Mouse (Mus musculus) lung, adult 2 months (tissue): Measurements from ENCODE around the gene Ccsap. TPM values are rescaled to one million over a fixed set of nuclear protein-coding genes. Genes with fewer than 3 reads are reported as not detected.
A peak's percentile ranks its signal among the peaks of the same experiment; 100 is the strongest.

Experiments used
- DNase-seq: peaks from one replicate; pipeline ENCODE4 v3.0.0; 2022
- H3K4me1 ChIP-seq: fragments of 200-500 bp; 2 replicates; pipeline ENCODE4 v1.6.1; 2011; ENCODE audit warnings: low read length; ENCODE audit not compliant: control insufficient read depth, insufficient read depth
- H3K4me3 ChIP-seq: fragments of 200-500 bp; replicated peaks from 2 replicates; pipeline ENCODE3; 2011; ENCODE audit warnings: low read depth, mild to moderate bottlenecking, control low read depth, low read length; ENCODE audit errors: extremely low read depth
- CTCF ChIP-seq: fragments of 200-500 bp; IDR thresholded peaks from 2 replicates; pipeline ENCODE4 v1.5.1; 2011; ENCODE audit warnings: mild to moderate bottlenecking, low read length, control low read depth; ENCODE audit not compliant: insufficient read depth
- POLR2A ChIP-seq: fragments of 200-500 bp; IDR thresholded peaks from 2 replicates; pipeline ENCODE4 v1.6.1; 2011; ENCODE audit warnings: low read depth, mild to moderate bottlenecking, control low read depth, low read length, borderline replicate concordance; ENCODE audit errors: extremely low read depth
- WGBS: fragments of 180-500 bp; shearing (Covaris S2); methylation state at CpG from one replicate; pipeline ENCODE4 v1.1.7; 2018; 5-methylcytosine and 5-hydroxymethylcytosine counted together
- polyA plus RNA-seq: library from polyadenylated mRNA; depleted of rRNA; stranded (reverse); fragments of >200 nt; gene quantifications from 2 replicates; pipeline ENCODE4 v1.2.3, GENCODE M21; 2012

The Ccsap gene
- polyA plus RNA-seq, 1 experiment: 0.80 TPM

DNA sequence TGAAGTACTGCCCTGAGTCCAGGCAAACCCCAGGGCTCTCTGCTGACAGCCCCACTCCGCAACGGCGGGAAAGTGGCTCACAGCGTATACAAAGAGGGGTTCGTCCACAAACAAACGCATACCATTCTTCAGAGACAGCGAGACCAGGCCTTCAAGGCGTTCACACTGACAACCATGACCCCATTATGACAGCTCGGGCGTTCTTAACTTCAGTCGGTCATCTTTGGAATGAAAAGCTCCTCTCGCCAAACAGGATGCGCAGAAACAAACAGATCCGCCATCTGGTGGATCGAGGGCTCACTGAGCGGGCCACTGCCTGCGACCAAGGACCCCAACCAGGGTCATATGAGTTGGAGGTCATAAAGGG lies 1.5 kb downstream of the Ccsap start:
- peak overlapping the region; percentile 69 for H3K4me3 ChIP-seq
- TF ChIP-seq POLR2A (no peak), CTCF (no peak)
- WGBS: 2% methylated on average over 17 of the region's 17 CpGs
- DNase-seq: no peak
- no peaks in the 10 kb centered on the region for H3K4me1 ChIP-seq

DNA sequence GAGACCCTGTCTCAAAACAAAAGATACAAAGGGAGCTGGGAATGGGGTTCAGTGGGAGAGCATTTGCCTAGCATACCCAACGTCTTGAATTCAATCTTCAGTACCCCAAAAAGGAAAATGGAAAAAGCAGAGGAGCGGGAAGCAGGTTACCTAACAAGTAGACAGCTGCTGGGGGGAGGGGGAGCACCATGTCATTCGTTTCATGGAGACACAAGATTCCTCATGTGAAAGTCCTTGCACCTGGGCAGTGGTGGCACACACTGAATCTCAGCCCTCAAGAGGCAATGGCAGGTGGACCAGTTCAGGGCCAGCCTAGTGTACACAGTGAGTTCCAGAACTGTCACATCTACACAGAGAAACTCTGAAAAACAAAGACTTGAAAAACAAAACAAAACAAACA lies 2.6 kb downstream of the Ccsap start:
- no peak for TF ChIP-seq POLR2A
- no peaks in the 10 kb centered on the region for H3K4me1 ChIP-seq
- 82% methylated on average over 3 of the region's 3 CpGs for WGBS

DNA sequence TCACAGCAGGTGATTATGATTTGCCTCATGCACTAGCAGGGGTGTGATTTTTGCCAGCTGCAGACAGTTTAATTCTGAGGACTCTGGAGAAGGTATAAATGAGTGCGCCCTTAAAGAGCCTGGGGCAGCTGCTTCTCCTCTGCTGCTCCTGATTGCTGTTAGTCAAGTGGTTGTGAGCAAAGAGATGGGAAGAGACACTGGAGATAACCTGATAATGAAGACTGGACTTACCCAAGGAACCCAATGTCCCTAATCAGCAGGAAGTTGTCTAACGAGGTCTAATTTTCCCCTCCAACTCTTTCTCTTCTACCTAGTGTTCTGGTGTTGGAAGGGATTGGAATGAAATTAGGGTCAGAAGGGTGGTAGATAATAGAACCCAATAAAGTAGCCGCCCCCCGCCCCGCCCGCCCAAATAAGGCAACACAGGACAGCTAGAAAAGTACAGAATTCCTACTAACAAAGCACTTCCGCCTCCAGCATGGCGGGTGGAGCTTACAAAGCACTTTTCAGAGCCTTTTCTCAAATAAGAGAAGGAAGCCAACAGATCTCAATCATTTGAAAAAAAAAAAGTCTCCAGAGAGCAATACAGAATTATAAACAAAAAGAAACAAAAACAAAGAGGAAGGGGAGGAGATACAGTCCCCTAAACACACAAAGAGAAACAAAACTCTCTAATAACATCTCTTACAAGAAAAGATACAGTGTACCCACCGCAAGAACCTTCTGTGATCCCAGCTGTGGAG lies 5.1 kb downstream of the Ccsap start:
- no peak for DNase-seq
- H3K4me3 ChIP-seq: no peak overlapping the region
- H3K4me1 ChIP-seq: no peaks in the 10 kb centered on the region
- 76% methylated on average over 9 of the region's 9 CpGs for WGBS
- TF ChIP-seq POLR2A: no peak
- no peak for TF ChIP-seq CTCF

More for the DNA sequence above, 2.6 kb downstream of the Ccsap start:
- no peak for DNase-seq
- H3K4me3 ChIP-seq: no peak overlapping the region

DNA sequence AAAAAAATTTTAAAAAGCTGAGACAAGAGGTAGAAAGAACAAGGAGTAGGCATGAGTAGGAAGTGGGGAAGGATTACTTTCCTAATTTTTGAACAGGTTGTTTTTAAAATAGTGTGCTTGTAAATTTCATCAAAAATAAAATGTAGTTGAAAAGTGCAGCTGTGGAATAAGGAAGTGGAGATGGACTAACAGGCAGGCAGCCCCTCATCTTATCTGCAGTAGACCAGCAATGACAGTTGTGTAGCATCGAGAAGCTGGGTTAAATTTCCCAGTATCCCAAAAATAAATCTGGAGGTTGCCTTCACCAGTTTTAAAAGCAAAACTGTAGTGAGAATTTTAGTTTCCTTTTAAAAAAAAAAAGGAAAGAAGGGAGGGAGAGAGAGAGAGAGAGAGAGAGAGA lies 5.8 kb downstream of the Ccsap start:
- TF ChIP-seq CTCF (no peak), POLR2A (no peak)
- Histone ChIP-seq H3K4me3 (no peak overlapping the region), H3K4me1 (no peaks in the 10 kb centered on the region)
- DNase-seq: no peak
- WGBS: 72% methylated on average over 1 of the region's 1 CpGs

- TF ChIP-seq CTCF (no peak), POLR2A (no peak)
- H3K4me1 ChIP-seq: no peaks in the 10 kb centered on the region
- H3K4me3 ChIP-seq: no peak overlapping the region
- DNase-seq: no peak
- 70% methylated on average over 5 of the region's 5 CpGs for WGBS
These were observed 8.4 kb downstream of the Ccsap start for GRCm38 (mm10) chr8:123851590-123851989.

DNA sequence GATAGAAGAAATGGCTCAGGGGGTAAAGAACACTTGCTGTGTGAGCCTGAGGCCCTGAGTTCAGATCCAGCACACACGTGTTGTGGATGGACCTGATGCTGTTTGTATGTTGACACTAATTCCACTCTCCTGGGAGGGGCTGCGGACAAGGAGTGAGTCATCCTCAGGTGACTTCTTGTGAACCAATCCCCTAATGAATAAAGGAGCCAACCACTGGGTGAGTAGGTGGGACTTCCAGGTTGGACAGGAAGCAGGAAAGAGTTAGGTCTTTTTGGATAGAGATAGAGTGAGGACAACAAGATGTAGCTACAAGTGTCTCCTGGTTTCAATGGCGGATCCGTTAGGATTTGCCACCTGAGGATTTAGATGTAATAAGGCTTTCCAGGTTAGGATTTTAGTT lies 10.7 kb downstream of the Ccsap start:
- no peak for TF ChIP-seq CTCF
- TF ChIP-seq POLR2A: no peak
- WGBS: 80% methylated on average over 4 of the region's 4 CpGs
- Histone ChIP-seq H3K4me1 (no peaks in the 10 kb centered on the region), H3K4me3 (no peak overlapping the region)
- no peak for DNase-seq

GRCm38 (mm10) chr8:123847546-123847945 lies 12.5 kb downstream of the Ccsap start:
- 56% methylated on average over 3 of the region's 3 CpGs for WGBS

GRCm38 (mm10) chr8:123846509-123846908 lies 13.5 kb downstream of the Ccsap start:
- no peak for DNase-seq
- Histone ChIP-seq H3K4me3 (no peak overlapping the region), H3K4me1 (no peaks in the 10 kb centered on the region)
- TF ChIP-seq CTCF (no peak), POLR2A (no peak)
- 83% methylated on average over 12 of the region's 12 CpGs for WGBS

More at GRCm38 (mm10) chr8:123847546-123847945, 12.5 kb downstream of the Ccsap start:
- Histone ChIP-seq H3K4me1 (no peaks in the 10 kb centered on the region), H3K4me3 (no peak overlapping the region)
- TF ChIP-seq CTCF: no peak
- TF ChIP-seq POLR2A: no peak
- no peak for DNase-seq

DNA sequence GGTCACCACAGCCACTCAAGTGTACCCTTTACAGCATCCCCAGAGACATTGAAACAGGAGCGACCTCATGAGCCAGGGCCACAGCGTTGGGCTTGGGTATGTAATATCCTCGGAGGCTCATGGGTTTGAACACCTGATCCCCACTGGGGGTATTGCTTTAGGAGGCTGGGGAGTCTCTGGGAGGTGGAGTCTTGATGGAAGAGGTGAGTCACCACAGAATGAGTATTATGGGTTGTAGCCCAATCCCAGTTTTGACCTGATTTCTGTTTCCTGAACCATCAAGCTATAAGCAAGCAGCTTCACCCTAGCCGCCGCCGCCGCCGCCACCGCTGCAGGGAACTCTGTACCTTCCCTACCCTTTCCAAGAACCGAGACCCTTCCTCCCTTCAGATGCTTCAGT lies 14.0 kb downstream of the Ccsap start:
- no peaks in the 10 kb centered on the region for H3K4me1 ChIP-seq
- TF ChIP-seq CTCF (no peak), POLR2A (no peak)
- no peak for DNase-seq
- WGBS: 90% methylated on average over 10 of the region's 10 CpGs
- H3K4me3 ChIP-seq: no peak overlapping the region

- WGBS: 83% methylated on average over 13 of the region's 13 CpGs
- TF ChIP-seq POLR2A (no peak), CTCF (no peak)
- no peaks in the 10 kb centered on the region for H3K4me1 ChIP-seq
These were observed 14.9 kb downstream of the Ccsap start for GRCm38 (mm10) chr8:123845114-123845513.

DNA sequence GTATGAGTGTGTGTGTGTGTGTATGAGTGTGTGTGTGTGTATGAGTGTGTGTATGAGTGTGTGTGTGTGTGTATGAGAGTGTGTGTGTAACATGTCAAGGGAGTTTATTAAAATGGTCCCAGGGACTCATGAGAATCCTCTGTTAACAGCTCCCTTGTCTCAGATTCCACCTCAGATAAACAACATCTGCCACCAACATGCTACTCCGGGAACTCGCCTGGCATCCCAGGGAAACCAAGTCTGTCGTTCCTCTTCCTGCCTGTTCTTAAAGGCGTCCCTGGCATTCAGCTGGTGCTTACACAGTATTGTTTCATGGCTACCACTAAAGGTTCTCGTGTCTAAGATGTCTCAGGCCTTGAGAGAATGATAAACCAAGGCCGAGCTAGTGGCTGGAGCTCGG lies 15.7 kb downstream of the Ccsap start:
- TF ChIP-seq CTCF: no peak
- no peak for TF ChIP-seq POLR2A
- H3K4me3 ChIP-seq: no peak overlapping the region
- 78% methylated on average over 7 of the region's 7 CpGs for WGBS
- no peaks in the 10 kb centered on the region for H3K4me1 ChIP-seq
- DNase-seq: no peak

More at GRCm38 (mm10) chr8:123845114-123845513, 14.9 kb downstream of the Ccsap start:
- no peak for DNase-seq
- no peak overlapping the region for H3K4me3 ChIP-seq
